Mouse (Mus musculus): ENCODE data around the gene Olfr1350.
"Not testable (repeated sequence)": the region's sequence is repeated elsewhere in the genome, so short reads cannot be mapped to it uniquely, and the experiment has no call there.

The Olfr1350 gene

DNA sequence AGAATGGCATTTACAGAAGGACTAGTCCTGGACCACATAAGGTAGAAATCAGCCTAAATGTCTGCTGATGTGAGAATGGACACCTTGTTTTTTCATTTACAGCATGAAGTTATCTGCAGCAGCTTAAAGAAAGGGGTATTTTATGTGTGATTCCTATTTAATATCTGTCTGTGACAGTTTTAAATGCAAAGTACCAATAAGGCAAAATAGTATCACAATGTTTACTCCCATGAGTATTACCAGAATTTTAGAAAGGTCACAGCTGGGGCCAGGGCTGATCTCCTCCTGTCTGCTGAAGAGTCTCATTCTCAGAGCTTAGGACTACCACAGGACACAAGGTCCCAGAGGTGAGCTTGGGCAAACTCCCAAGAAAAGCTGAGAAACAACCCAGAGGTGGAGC, at the start of gene Olfr1350:
Gene Olfr1350 (plus strand): TSS at position 301 of the 400 bp plus-strand sequence.
- in situ Hi-C loops (cut with MboI, MseI): no loop called here

DNA sequence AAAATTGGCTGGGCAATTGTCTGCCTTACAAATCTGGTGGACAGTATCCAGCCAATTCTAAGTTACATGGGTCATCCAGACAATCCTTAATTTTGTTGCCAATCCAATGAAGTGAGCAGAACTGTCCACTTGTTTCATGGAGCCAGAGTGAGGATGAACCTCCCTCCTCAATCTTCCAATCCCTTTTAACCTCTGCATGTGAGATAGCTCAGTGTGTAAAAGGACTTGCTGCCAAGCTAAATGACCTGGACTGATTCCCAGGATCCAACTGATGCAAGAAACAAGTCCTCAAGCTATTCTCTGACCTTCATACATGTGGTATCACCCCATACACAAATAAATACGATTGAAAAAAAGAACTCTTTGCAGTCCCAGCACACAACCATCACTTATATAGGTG, 43.0 kb upstream of the Olfr1350 start:
- in situ Hi-C loops (cut with MboI, MseI): no loop called here

DNA sequence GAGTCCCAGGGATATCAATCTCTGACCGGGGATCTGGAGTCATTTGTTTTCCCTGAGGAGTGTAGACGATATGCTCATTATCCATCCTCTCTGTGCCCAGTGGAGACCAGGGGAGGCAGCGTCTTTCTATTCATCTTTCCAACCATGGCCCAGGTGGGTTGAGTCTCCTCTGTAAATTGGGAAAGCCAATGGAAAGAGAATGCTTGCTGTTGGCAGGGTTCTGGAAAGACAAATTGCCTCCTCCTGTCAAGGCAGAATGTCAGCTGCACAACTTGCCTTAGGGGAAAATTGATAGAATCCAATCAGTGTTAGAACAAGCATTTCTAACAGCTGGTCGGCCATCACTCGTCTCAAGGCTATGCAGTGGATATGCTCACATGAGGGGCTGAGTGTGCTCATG, 41.8 kb upstream of the Olfr1350 start, which contains the start of gene Olfr1349:
Gene Olfr1349 (minus strand): TSS at position 101 of the 400 bp plus-strand sequence.
- in situ Hi-C loops (cut with MboI, MseI): no loop called here

DNA sequence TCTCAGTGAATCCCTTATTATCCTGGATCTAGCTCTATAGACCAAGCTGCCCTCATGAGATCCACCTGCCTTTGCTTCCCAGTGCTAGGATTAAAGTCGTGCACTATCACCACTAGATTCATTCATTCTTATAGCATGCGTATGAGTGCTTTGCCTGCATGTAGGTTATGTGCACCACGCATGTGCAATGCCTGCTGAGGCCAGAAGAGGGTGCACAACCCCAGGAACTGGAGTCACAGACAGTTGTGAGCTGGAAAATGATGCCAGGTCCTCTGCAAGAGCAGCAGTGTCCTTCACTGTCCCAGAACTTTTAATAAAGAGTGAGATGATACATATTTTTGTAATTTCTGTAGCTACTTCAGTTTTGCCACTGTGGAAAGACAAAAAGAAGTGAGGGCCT, 39.6 kb upstream of the Olfr1350 start:
- in situ Hi-C loops (cut with MboI, MseI): loop anchor here (5.0 kb wide), 1 partner anchor 168 kb away; no protein-coding TSS in a partner anchor

DNA sequence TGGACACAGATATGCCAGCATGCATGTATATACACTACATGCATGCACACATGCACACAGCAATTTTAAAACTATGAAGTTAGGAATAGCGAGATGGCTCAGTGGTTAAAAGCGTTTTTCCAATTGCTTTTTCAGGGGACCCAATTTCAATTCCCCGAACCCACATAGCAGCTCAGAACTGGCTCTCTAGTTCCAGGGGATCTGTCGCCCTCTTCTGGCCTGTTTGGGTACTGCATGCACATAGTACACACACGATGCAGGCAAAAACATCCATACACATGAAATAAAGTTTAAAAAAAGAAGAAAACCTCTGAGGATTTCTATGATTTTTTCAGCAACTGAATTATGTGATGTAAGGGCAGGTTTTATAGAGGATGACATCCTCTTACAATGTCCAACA, 38.5 kb upstream of the Olfr1350 start:
- in situ Hi-C loops (cut with MboI, MseI): loop anchor here (5.0 kb wide), 1 partner anchor 169 kb away; no protein-coding TSS in a partner anchor

DNA sequence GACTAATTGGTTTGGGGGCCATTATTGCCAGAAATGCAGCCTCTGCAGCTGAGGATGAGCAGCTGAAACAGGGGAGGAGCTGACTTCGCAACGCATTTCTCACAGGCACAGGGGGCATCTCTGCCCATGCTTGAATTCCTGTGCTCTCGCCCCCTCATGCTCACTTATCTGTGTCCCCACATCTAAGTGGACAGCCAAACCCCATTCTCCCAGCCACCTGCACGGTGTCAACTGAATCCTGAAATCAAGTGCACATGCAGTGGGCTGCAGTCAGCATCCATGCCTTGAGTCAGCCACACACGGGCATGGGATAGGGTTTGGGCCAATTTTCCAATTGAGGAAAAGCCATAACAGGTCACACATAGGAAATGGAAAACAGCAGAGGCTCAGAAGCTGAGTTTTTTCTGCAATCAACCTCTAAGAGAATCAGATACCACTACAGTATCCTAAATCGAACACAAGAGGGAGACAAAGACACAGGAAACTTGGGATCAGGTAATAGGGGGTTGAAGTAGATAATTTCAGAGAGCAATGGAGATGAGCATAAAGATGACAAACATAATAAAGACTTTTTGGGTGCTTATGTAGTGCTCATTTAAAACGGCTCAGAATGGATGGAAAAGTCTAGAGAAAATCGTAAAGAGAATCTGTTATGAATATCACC, 21.6 kb downstream of the Olfr1350 start:
- in situ Hi-C loops (cut with MboI, MseI): no loop called here

DNA sequence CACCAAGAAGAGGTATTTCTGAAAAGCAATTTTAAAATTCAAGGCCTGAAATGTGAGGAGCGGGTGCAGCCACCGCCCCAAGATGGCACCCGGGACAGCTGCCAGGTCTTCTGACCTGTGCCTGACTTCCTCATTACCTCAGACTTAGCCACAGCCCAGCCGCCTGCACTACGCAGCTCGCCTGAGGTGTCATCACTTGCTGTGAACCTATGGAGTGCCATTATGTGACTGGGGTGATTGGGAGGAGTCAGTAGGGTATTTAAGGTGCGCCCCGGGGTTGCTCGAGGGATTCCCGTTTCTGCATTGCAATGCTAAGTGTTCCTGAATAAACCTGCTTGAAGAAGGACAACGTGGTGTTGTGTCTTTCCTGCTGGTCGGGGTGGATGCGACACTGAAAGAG, 24.1 kb downstream of the Olfr1350 start:
- in situ Hi-C loops (cut with MboI, MseI): not testable (repeated sequence)

DNA sequence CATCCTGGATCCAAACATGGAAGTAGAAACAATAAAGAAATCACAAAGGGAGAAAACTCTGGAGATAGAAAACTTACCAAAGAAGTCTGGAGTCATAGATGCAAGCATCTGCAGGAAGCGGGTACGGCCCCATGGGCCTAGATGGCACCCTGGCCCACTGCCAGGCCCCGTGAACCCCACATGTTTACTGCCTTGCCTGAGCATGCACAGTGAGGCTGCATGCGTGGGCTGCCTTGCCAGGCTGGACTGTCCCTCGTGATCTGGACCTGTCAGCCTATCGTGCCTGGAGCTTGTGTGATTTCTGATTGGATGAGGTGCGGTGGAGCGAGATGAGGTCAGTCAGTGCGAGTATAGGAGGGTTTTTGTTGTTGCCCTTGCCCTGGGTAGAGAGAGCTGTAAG, 38.7 kb downstream of the Olfr1350 start:
- in situ Hi-C loops (cut with MboI, MseI): no loop called here
